Mouse (Mus musculus) embryonic facial prominence, embryonic 15.5 days (tissue): ENCODE measurements around the gene Olfr373. TPM values are rescaled to one million over a fixed set of nuclear protein-coding genes. Genes with fewer than 3 reads are reported as not detected.

Source experiments
- ATAC-seq: fragments of 200-750 bp; cut with Nextera tagmentation; 2 replicates; pipeline ENCODE4 v1.8.0; 2017; ENCODE audit warnings: low read depth, moderate TSS enrichment; ENCODE audit not compliant: insufficient number of reproducible peaks, low FRiP score, low TSS enrichment
- H3K27ac ChIP-seq: fragments of 300-500 bp; sonication (generic); replicated peaks from 2 replicates; pipeline ENCODE4 v1.5.1; 2015; ENCODE audit warnings: mild to moderate bottlenecking, inconsistent platforms
- H3K27me3 ChIP-seq: fragments of 300-500 bp; sonication (generic); 2 replicates; pipeline ENCODE4 v1.6.1; 2015; ENCODE audit warnings: inconsistent platforms
- H3K36me3 ChIP-seq: fragments of 300-500 bp; sonication (generic); 2 replicates; pipeline ENCODE4 v1.6.1; 2015; ENCODE audit warnings: mild to moderate bottlenecking, inconsistent platforms
- H3K4me1 ChIP-seq: fragments of 300-500 bp; sonication (generic); 2 replicates; pipeline ENCODE4 v1.6.1; 2015; ENCODE audit warnings: inconsistent platforms
- H3K4me2 ChIP-seq: fragments of 300-500 bp; sonication (generic); replicated peaks from 2 replicates; pipeline ENCODE4 v1.6.1; 2015; ENCODE audit warnings: mild to moderate bottlenecking, inconsistent platforms
- H3K4me3 ChIP-seq: fragments of 300-500 bp; sonication (generic); replicated peaks from 2 replicates; pipeline ENCODE4 v1.5.1; 2015; ENCODE audit warnings: mild to moderate bottlenecking, inconsistent platforms
- H3K9ac ChIP-seq: fragments of 300-500 bp; sonication (generic); 2 replicates; pipeline ENCODE4 v1.6.1; 2015; ENCODE audit warnings: inconsistent platforms
- H3K9me3 ChIP-seq: fragments of 300-500 bp; sonication (generic); replicated peaks from 2 replicates; pipeline ENCODE4 v1.6.1; 2016; ENCODE audit warnings: inconsistent platforms
- WGBS: fragments of 180-500 bp; shearing (Covaris S2); methylation state at CpG from one replicate; pipeline ENCODE4 v1.1.7; 2015; 5-methylcytosine and 5-hydroxymethylcytosine counted together
- polyA plus RNA-seq: library from polyadenylated mRNA; unstranded; fragments of >200 nt; fragmentation: Nextera tagmentation; extraction: Ambion mirVana; gene quantifications from 2 replicates; pipeline ENCODE4 v1.2.1, GENCODE M21; 2015

The Olfr373 gene
- polyA plus RNA-seq, 1 experiment from 2014 or later = 0.17 TPM

DNA sequence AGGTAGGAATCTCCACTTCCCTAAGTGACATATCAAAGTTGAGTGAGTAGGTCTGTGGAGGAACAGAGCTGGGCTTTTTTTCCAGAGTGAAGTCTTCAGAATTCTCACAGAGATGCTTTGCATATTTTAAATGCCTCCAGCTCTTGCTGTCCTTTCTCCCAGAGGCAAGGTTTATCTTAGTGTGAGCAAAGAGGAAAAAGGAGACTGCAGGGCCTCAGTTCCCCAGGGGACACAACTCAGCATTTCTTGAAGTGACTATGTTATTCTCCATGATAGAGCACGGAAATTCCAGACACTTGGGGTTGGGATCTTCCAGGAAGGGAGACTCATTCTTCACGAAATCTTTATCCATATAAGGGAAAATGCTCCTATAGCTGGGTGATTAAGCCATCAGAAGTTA lies 64.3 kb downstream of the Olfr373 start:
- H3K4me2 ChIP-seq = no peak overlapping the region
- H3K4me1 ChIP-seq = no peaks in the 10 kb centered on the region
- no peak overlapping the region for H3K27ac ChIP-seq
- H3K36me3 ChIP-seq = peaks cover 94% of the 10 kb centered on the region
- WGBS = 80% methylated on average over 2 of the region's 2 CpGs
- no peak for ATAC-seq
- H3K27me3 ChIP-seq = no peaks in the 10 kb centered on the region
- H3K9ac ChIP-seq = no peak overlapping the region
- no peak overlapping the region for H3K4me3 ChIP-seq
- no peaks in the 10 kb centered on the region for H3K9me3 ChIP-seq

DNA sequence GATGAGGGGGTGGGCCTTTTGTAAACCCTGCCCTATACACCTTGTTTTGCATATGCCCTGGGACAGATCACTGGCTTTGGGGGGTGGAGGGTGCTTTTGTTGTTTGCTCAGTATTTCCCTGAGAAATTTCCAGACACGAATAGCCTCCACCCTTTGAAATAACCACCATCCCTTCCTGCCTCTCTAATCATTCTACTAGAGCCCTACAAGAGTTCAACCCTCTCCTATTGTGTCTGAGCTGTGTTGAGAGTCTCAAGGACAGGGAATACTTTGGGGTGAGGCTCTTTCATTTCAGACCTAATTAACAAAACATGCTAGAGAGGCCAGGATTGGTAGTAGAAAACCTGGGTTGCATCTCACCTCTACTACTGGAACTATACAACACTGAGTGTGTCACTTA lies 66.1 kb downstream of the Olfr373 start:
- no peak overlapping the region for H3K4me2 ChIP-seq
- no peaks in the 10 kb centered on the region for H3K9me3 ChIP-seq
- H3K9ac ChIP-seq = no peak overlapping the region
- H3K27me3 ChIP-seq = no peaks in the 10 kb centered on the region
- no peak for ATAC-seq
- H3K27ac ChIP-seq = no peak overlapping the region
- 86% methylated on average over 1 of the region's 1 CpGs for WGBS
- H3K4me1 ChIP-seq = no peaks in the 10 kb centered on the region
- peaks cover 88% of the 10 kb centered on the region for H3K36me3 ChIP-seq
- no peak overlapping the region for H3K4me3 ChIP-seq

DNA sequence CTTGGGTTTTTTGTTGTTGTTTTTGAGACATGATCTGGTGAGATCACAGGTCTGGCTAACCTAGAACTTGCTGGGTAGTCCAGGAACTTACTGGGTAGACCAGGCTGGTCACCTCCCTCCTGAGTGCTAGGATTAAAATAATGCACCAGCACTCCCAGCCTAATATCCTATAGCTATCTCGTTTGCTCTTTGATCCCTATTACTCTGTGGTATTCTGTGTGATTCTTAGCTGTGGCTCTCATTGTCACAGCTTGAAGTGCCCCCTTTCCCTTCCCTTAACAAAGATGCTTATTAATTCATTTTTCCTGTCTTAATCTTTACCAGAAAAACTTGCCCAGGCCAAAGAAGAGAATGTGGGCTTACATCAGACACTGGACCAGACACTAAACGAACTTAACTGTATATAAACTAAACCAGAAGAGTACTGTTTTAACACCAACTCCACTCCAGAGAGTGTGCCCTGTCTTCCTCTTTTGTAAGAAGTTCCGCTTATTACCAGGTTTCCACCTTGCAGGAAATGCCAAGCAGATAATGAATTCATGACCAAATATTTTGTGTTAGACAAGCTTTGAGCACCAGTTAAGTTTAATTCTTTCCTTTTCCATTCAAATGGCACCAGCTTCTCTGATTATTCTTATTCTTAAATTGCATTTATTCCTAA lies 68.6 kb downstream of the Olfr373 start:
- Histone ChIP-seq H3K36me3 (peaks cover 71% of the 10 kb centered on the region), H3K27ac (no peak overlapping the region), H3K27me3 (no peaks in the 10 kb centered on the region), H3K9me3 (no peaks in the 10 kb centered on the region), H3K4me3 (no peak overlapping the region), H3K4me1 (no peaks in the 10 kb centered on the region), H3K9ac (no peak overlapping the region), H3K4me2 (no peak overlapping the region)
- WGBS = 78% methylated on average over 3 of the region's 3 CpGs
- ATAC-seq = no peak

Other genes starting within 250 kb of the Olfr373 start
- gene Zfp709, start 201.2 kb upstream of the Olfr373 start, polyA plus RNA-seq = 5.4 and 8.6 TPM in 2 replicates
- gene Zfp882, start 174.6 kb upstream of the Olfr373 start, polyA plus RNA-seq = 6.3 and 7.0 TPM in 2 replicates
- 22.1 and 23.1 TPM in 2 replicates for gene Zfp617, start 174.5 kb upstream of the Olfr373 start, polyA plus RNA-seq
- 13.6 and 15.0 TPM in 2 replicates for gene Zfp961, start 132.1 kb upstream of the Olfr373 start, polyA plus RNA-seq
- 1.3 and 1.5 TPM in 2 replicates for gene Cyp4f18, start 73.6 kb upstream of the Olfr373 start, polyA plus RNA-seq
- gene Olfr372, start 42.0 kb upstream of the Olfr373 start, polyA plus RNA-seq = not detected in 2 replicates
- 0.08 TPM in 1 of 2 replicates, not detected in the other for gene Olfr374, start 23.9 kb downstream of the Olfr373 start, polyA plus RNA-seq
- gene Tpm4, start 51.8 kb downstream of the Olfr373 start, polyA plus RNA-seq = 600 and 613 TPM in 2 replicates
- gene Rab8a, start 78.0 kb downstream of the Olfr373 start, polyA plus RNA-seq = 113 and 116 TPM in 2 replicates
- 0.26 TPM in 1 of 2 replicates, not detected in the other for gene Hsh2d, start 106.5 kb downstream of the Olfr373 start, polyA plus RNA-seq
- gene Cib3, start 129.7 kb downstream of the Olfr373 start, polyA plus RNA-seq = 0.31 TPM in 1 of 2 replicates, not detected in the other
- gene Gm11034, start 130.5 kb downstream of the Olfr373 start, polyA plus RNA-seq = not detected in 2 replicates
- gene Fam32a, start 136.6 kb downstream of the Olfr373 start, polyA plus RNA-seq = 71.0 and 72.1 TPM in 2 replicates
- 109 and 112 TPM in 2 replicates for gene Ap1m1, start 156.8 kb downstream of the Olfr373 start, polyA plus RNA-seq
- 22.9 and 33.3 TPM in 2 replicates for gene Gm10282, start 222.1 kb downstream of the Olfr373 start, polyA plus RNA-seq
- 12.1 and 15.4 TPM in 2 replicates for gene Klf2, start 235.9 kb downstream of the Olfr373 start, polyA plus RNA-seq